Mouse (Mus musculus) heart, adult 2 months (tissue): ENCODE results near the gene Ankrd7.

Experiments
- CTCF ChIP-seq: fragments of 200-600 bp; IDR thresholded peaks from 2 replicates; pipeline ENCODE4 v1.8.1; 2022; ENCODE audit warnings: antibody characterized with exemption, mild to moderate bottlenecking, moderate library complexity
- POLR2A ChIP-seq: fragments of 200-500 bp; IDR thresholded peaks from 2 replicates; pipeline ENCODE4 v1.6.1; 2011; ENCODE audit warnings: mild to moderate bottlenecking, low read depth, low read length, control low read depth; ENCODE audit not compliant: insufficient read depth

DNA sequence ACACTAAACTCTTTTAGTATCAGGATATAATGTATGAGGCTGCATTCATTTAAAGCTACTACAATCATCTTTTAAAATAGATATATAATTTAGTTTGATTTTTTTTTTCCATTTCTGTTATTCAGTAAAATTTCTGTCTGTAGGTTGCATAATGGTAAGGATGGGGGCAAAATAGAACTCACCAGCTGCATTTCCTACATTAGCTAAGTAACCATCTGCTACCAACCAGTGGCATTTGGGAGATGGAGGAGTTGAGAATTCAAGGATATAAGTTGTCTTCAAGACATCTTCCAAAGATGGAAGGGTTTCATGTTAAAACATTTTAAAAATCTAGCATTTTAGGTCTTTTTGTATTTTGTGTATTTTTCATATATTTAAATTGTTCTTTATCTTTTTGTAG is 10.8 kb upstream of the Ankrd7 start:
- TF ChIP-seq POLR2A (no peak), CTCF (no peak)
